In genomic region chr11:72576466-72577351, GRCm38 (mm10) we compare ENCODE assay signal across 8 mouse cellular contexts. TPM values are rescaled to one million over a fixed set of nuclear protein-coding genes. Genes with fewer than 3 reads are reported as not detected.
DNase-seq lines count a peak whose midpoint lies in the region; ATAC-seq and TF ChIP-seq lines count a peak whose summit lies in the region.

No protein-coding gene starts in this region.

- peak overlapping the region; percentile 38 for H3K4me3 ChIP-seq in heart, adult 2 months
- peak overlapping the region; percentile 55 for H3K4me3 ChIP-seq in ES-Bruce4 (ENCODE audit: low read depth, low read length)
- H3K4me3 ChIP-seq in hindbrain, embryonic 15.5 days: peak overlapping the region; percentile 30
- peak overlapping the region; percentile 49 for H3K4me3 ChIP-seq in lung, adult 2 months (replicated peaks; ENCODE audit: extremely low read depth, low read depth, low read length)
- peak overlapping the region; percentile 25 for H3K4me3 ChIP-seq in neural tube, embryonic 14.5 days (ENCODE audit: low read depth, low read length)

- no peaks in the 10 kb centered on the region for H3K9me3 ChIP-seq in ES-Bruce4 (replicated peaks; ENCODE audit: control insufficient read depth, insufficient read depth, low read length, poor library complexity, severe bottlenecking)
- no peaks in the 10 kb centered on the region for H3K9me3 ChIP-seq in hindbrain, embryonic 15.5 days
- H3K9me3 ChIP-seq in neural tube, embryonic 14.5 days (ENCODE audit: control insufficient read depth, low read length): no peaks in the 10 kb centered on the region

- H3K36me3 ChIP-seq in heart, adult 2 months (ENCODE audit: control insufficient read depth, insufficient read depth, low read length): no peaks in the 10 kb centered on the region
- H3K36me3 ChIP-seq in ES-Bruce4 (ENCODE audit: control insufficient read depth, insufficient read depth, low read length, poor library complexity, severe bottlenecking): no peaks in the 10 kb centered on the region
- no peaks in the 10 kb centered on the region for H3K36me3 ChIP-seq in hindbrain, embryonic 15.5 days
- H3K36me3 ChIP-seq in neural tube, embryonic 14.5 days (ENCODE audit: control insufficient read depth, insufficient read depth, low read length): no peaks in the 10 kb centered on the region

- peak overlapping the region; percentile 68 for H3K4me2 ChIP-seq in hindbrain, embryonic 15.5 days
- H3K4me2 ChIP-seq in neural tube, embryonic 14.5 days (ENCODE audit: low read depth, low read length): peak overlapping the region; percentile 55

- WGBS in heart, adult 2 months: 4% methylated on average over 24 of the region's 24 CpGs
- WGBS in hindbrain, embryonic 15.5 days: 2% methylated on average over 24 of the region's 24 CpGs
- 2% methylated on average over 24 of the region's 24 CpGs for WGBS in lung, adult 2 months
- WGBS in neural tube, embryonic 14.5 days: 3% methylated on average over 24 of the region's 24 CpGs

- TF ChIP-seq POLR2A in heart, adult 2 months (IDR thresholded peaks at IDR 0.05; ENCODE audit: insufficient read depth, low read depth, low read length): no peak
- no peak for TF ChIP-seq POLR2A in ES-Bruce4 (IDR thresholded peaks at IDR 0.05; ENCODE audit: insufficient read depth, low read length)
- no peak for TF ChIP-seq POLR2A in lung, adult 2 months (IDR thresholded peaks at IDR 0.05; ENCODE audit: borderline replicate concordance, extremely low read depth, low read depth, low read length)

- no peaks in the 10 kb centered on the region; the same call in 1 of the 2 replicates for H3K4me1 ChIP-seq in heart, adult 2 months (ENCODE audit: control insufficient read depth, insufficient read depth, low read length)
- H3K4me1 ChIP-seq in ES-Bruce4 (ENCODE audit: control insufficient read depth, insufficient read depth, low read length): peaks cover 8% of the 10 kb centered on the region
- H3K4me1 ChIP-seq in hindbrain, embryonic 15.5 days (replicated peaks): peaks cover 11% of the 10 kb centered on the region
- H3K4me1 ChIP-seq in lung, adult 2 months (ENCODE audit: control insufficient read depth, insufficient read depth, low read length): no peaks in the 10 kb centered on the region
- H3K4me1 ChIP-seq in neural tube, embryonic 14.5 days (ENCODE audit: control insufficient read depth, insufficient read depth, low read length): peaks cover 9% of the 10 kb centered on the region

- peak; percentile 63 for ATAC-seq in hindbrain, embryonic 15.5 days (ENCODE audit: low FRiP score, low read depth)
- ATAC-seq in neural tube, embryonic 14.5 days (ENCODE audit: low read depth): no peak; the same call in 1 of the 2 replicates

- no peaks in the 10 kb centered on the region for H3K27me3 ChIP-seq in heart, adult 2 months (ENCODE audit: control insufficient read depth, insufficient read depth, low read length)
- H3K27me3 ChIP-seq in ES-Bruce4 (ENCODE audit: control insufficient read depth, insufficient read depth, low read length, poor library complexity, severe bottlenecking): no peaks in the 10 kb centered on the region
- no peaks in the 10 kb centered on the region for H3K27me3 ChIP-seq in hindbrain, embryonic 15.5 days
- no peaks in the 10 kb centered on the region for H3K27me3 ChIP-seq in neural tube, embryonic 14.5 days (ENCODE audit: control insufficient read depth, insufficient read depth, low read length)

- H3K79me2 ChIP-seq in heart, adult 2 months (replicated peaks; ENCODE audit: control insufficient read depth, insufficient read depth, low read length): no peaks in the 10 kb centered on the region

- H3K27ac ChIP-seq in heart, adult 2 months: no peak overlapping the region
- peak overlapping the region; percentile 100 for H3K27ac ChIP-seq in ES-Bruce4 (ENCODE audit: insufficient read depth, low read length)
- peak overlapping the region; percentile 35; the same call in 1 of the 2 replicates for H3K27ac ChIP-seq in hindbrain, embryonic 15.5 days (replicated peaks)
- 0 out of 2 replicates have a peak overlapping the region, but pooled peaks have one; percentile 34 for H3K27ac ChIP-seq in neural tube, embryonic 14.5 days (ENCODE audit: low read depth, low read length)

- peak; percentile 39 to 41 for DNase-seq in heart, adult 2 months
- DNase-seq in heart, adult 11 months: no peak
- DNase-seq in embryo, embryonic 9.5 days (ENCODE audit: extremely low spot score): peak; percentile 28
- peak; percentile 36 for DNase-seq in lung, adult 2 months
- no peak for DNase-seq in layer of hippocampus, adult 11-12 months (ENCODE audit: low spot score)

- TF ChIP-seq EP300 in heart, adult 2 months (IDR thresholded peaks at IDR 0.05; ENCODE audit: insufficient read depth, low read depth, low read length): no peak
- peak; percentile 82 for TF ChIP-seq EP300 in ES-Bruce4 (IDR thresholded peaks at IDR 0.05; ENCODE audit: insufficient read depth, low read depth, low read length)

- intact Hi-C loops in heart, adult 2 months (cut with DNase I): loop anchor here (10.0 kb wide), 1 partner anchor 428 kb away; no protein-coding TSS in a partner anchor

- no peak for TF ChIP-seq CTCF in heart, adult 2 months (IDR thresholded peaks at IDR 0.05)
- TF ChIP-seq CTCF in ES-Bruce4 (IDR thresholded peaks at IDR 0.05; ENCODE audit: low read depth, low read length): peak; percentile 35
- TF ChIP-seq CTCF in lung, adult 2 months (IDR thresholded peaks at IDR 0.05; ENCODE audit: insufficient read depth, low read length): peak; percentile 18; the same call in 1 of the 2 replicates

- peak overlapping the region; percentile 19; the same call in 1 of the 2 replicates for H3K9ac ChIP-seq in heart, adult 2 months (ENCODE audit: low read depth, low read length)
- H3K9ac ChIP-seq in ES-Bruce4 (ENCODE audit: low read depth, poor library complexity, severe bottlenecking): peak overlapping the region; percentile 74
- peak overlapping the region; percentile 32 for H3K9ac ChIP-seq in hindbrain, embryonic 15.5 days
- peak overlapping the region; percentile 42; the same call in 1 of the 2 replicates for H3K9ac ChIP-seq in neural tube, embryonic 14.5 days (replicated peaks; ENCODE audit: low read depth, low read length)

RNA-seq across cellular contexts. Expression of gene Spns3, which starts 26.4 kb away (rescaled TPM):
- total RNA-seq in heart, adult 2 months (2021): not detected
- polyA plus RNA-seq in heart, adult 2 months (2012; rRNA removed): 0.20 and 0.31 TPM in 2 replicates
- polyA plus RNA-seq in ES-Bruce4 (2011; ENCODE audit: insufficient read depth, insufficient read length, low read depth, missing spikeins): 0.15 TPM in 1 of 2 replicates, not detected in the other
- polyA plus RNA-seq in hindbrain, embryonic 15.5 days (2015; fragmentation: Nextera tagmentation; extraction: Ambion mirVana): 0.08 and 0.18 TPM in 2 replicates
- polyA plus RNA-seq in lung, adult 2 months (2012; rRNA removed): 1.1 and 1.4 TPM in 2 replicates
- polyA plus RNA-seq in neural tube, embryonic 14.5 days (2014; fragmentation: Nextera tagmentation; extraction: Ambion mirVana): 0.11 TPM in 1 of 2 replicates, not detected in the other

RNA-seq across cellular contexts. Expression of gene Ube2g1, which starts 30.4 kb away (rescaled TPM):
- 10 to 100 TPM; 53.8 to 65.0 TPM for total RNA-seq in heart, adult 2 months (2021)
- polyA plus RNA-seq in heart, adult 2 months (2012; rRNA removed): 14.0 and 24.5 TPM in 2 replicates
- 36.6 and 43.0 TPM in 2 replicates for polyA plus RNA-seq in ES-Bruce4 (2011; ENCODE audit: insufficient read depth, insufficient read length, low read depth, missing spikeins)
- 84.5 and 85.2 TPM in 2 replicates for polyA plus RNA-seq in hindbrain, embryonic 15.5 days (2015; fragmentation: Nextera tagmentation; extraction: Ambion mirVana)
- polyA plus RNA-seq in lung, adult 2 months (2012; rRNA removed): 8.1 and 9.0 TPM in 2 replicates
- 90.0 and 109 TPM in 2 replicates for polyA plus RNA-seq in neural tube, embryonic 14.5 days (2014; fragmentation: Nextera tagmentation; extraction: Ambion mirVana)

Comparison
In these comparisons a context has a peak if more than half of its experiments do, and no peak if none do; other contexts are left out.
1. DNase-seq: peak in heart, adult 2 months (2 of 2), embryo, embryonic 9.5 days (single experiment) and lung, adult 2 months (single experiment); none in heart, adult 11 months (single experiment) and layer of hippocampus, adult 11-12 months (single experiment).
2. H3K9ac ChIP-seq: peak in every context shown above with its lines; median percentile 74 in ES-Bruce4; 42 in neural tube, embryonic 14.5 days; 32 in hindbrain, embryonic 15.5 days; 19 in heart, adult 2 months.
3. Peak in every context shown above with its lines, with median percentiles within 50 percentile points of each other: H3K4me3 ChIP-seq.